Mouse (Mus musculus) hindbrain, postnatal 0 days (tissue): ENCODE results near the gene Ppa1. TPM values are rescaled to one million over a fixed set of nuclear protein-coding genes. Genes with fewer than 3 reads are reported as not detected.

Experiments
- ATAC-seq: fragments of 200-750 bp; cut with Nextera tagmentation; 2 replicates; pipeline ENCODE4 v1.8.0; 2017; ENCODE audit warnings: mild to moderate bottlenecking, moderate TSS enrichment, moderate library complexity
- DNase-seq: peaks from one replicate; pipeline ENCODE4 v3.0.0-alpha.2; 2015; ENCODE audit warnings: low spot score
- H3K27ac ChIP-seq: fragments of 300-500 bp; sonication (generic); 2 replicates; pipeline ENCODE4 v1.5.1; 2014; ENCODE audit warnings: mild to moderate bottlenecking
- H3K27me3 ChIP-seq: fragments of 300-500 bp; sonication (generic); 2 replicates; pipeline ENCODE4 v1.6.1; 2014; ENCODE audit warnings: low read length, mixed read lengths; ENCODE audit not compliant: insufficient read depth
- H3K36me3 ChIP-seq: fragments of 300-500 bp; sonication (generic); 2 replicates; pipeline ENCODE4 v1.6.1; 2014; ENCODE audit warnings: low read length, mixed read lengths; ENCODE audit not compliant: insufficient read depth
- H3K4me1 ChIP-seq: fragments of 300-500 bp; sonication (generic); 2 replicates; pipeline ENCODE4 v1.6.1; 2014; ENCODE audit warnings: antibody characterized with exemption, low read length, mixed read lengths; ENCODE audit not compliant: insufficient read depth
- H3K4me2 ChIP-seq: fragments of 300-500 bp; sonication (generic); 2 replicates; pipeline ENCODE4 v1.6.1; 2014; ENCODE audit warnings: low read depth, mild to moderate bottlenecking, low read length, moderate library complexity, mixed read lengths
- H3K4me3 ChIP-seq: fragments of 300-500 bp; sonication (generic); 2 replicates; pipeline ENCODE4 v1.5.1; 2014; ENCODE audit warnings: low read length
- H3K9ac ChIP-seq: fragments of 300-500 bp; sonication (generic); replicated peaks from 2 replicates; pipeline ENCODE4 v1.6.1; 2014; ENCODE audit warnings: mild to moderate bottlenecking, low read length, moderate library complexity, mixed read lengths
- H3K9me3 ChIP-seq: fragments of 300-500 bp; sonication (generic); 2 replicates; pipeline ENCODE4 v1.6.1; 2016; ENCODE audit warnings: low read length, mixed read lengths
- CTCF ChIP-seq: IDR thresholded peaks from 2 replicates; pipeline ENCODE4 v1.5.1; 2016; ENCODE audit warnings: antibody characterized with exemption, control low read depth, low read depth
- WGBS: fragments of 180-500 bp; shearing (Covaris S2); extraction: QIAGEN DNeasy Blood & Tissue Kit; methylation state at CpG from one replicate; pipeline ENCODE4 v1.1.7; 2014; 5-methylcytosine and 5-hydroxymethylcytosine counted together
- polyA plus RNA-seq: library from polyadenylated mRNA; unstranded; fragments of >200 nt; fragmentation: Nextera tagmentation; extraction: Ambion mirVana; gene quantifications from 2 replicates; pipeline ENCODE4 v1.2.1, GENCODE M21; 2015
- total RNA-seq: library from RNA; depleted of rRNA; stranded (reverse); fragments of >200 nt; gene quantifications from 2 replicates; pipeline ENCODE4 v1.2.3, GENCODE M21; 2014

Gene Ppa1
- total and polyA plus RNA-seq, 2 experiments from 2014 or later = 66.9 to 186 TPM

DNA sequence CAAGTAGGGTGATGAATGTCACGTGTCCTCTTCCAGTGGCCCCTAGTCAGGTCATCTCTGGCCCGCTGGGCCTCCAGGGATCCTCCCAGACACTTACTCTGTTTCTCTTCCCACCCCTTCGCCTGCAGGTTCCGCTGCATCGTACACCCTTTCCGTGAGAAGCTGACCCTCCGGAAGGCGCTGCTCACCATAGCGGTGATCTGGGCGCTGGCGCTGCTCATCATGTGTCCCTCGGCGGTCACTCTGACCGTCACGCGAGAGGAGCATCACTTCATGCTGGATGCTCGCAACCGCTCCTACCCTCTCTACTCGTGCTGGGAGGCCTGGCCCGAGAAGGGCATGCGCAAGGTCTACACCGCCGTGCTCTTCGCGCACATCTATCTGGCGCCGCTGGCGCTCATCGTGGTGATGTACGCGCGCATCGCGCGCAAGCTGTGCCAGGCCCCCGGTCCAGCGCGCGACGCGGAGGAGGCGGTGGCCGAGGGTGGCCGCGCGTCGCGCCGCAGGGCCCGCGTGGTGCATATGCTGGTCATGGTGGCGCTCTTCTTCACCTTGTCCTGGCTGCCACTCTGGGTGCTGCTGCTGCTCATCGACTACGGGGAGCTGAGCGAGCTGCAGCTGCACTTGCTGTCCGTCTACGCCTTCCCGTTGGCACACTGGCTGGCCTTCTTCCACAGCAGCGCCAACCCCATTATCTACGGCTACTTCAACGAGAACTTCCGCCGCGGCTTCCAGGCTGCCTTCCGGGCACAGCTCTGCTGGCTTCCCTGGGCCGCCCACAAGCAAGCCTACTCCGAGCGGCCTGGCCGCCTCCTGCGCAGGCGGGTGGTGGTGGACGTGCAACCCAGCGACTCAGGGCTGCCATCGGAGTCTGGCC is 22.7 kb upstream of the Ppa1 start:
- 0 out of 2 replicates have a peak, but pooled peaks have one; percentile 1 for TF ChIP-seq CTCF
- WGBS = 3% methylated on average over 74 of the region's 74 CpGs
- ATAC-seq = peak; percentile 81
- 0 out of 2 replicates have a peak, but pooled peaks cover 4% of the 10 kb centered on the region for H3K4me1 ChIP-seq
- H3K27ac ChIP-seq = peak overlapping the region; percentile 32; the same call in 1 of the 2 replicates
- peak; percentile 74 for DNase-seq
- no peaks in the 10 kb centered on the region for H3K27me3 ChIP-seq
- no peaks in the 10 kb centered on the region for H3K36me3 ChIP-seq
- H3K4me2 ChIP-seq = peak overlapping the region; percentile 60
- H3K4me3 ChIP-seq = peak overlapping the region; percentile 32
- H3K9ac ChIP-seq = peak overlapping the region; percentile 33
- no peaks in the 10 kb centered on the region for H3K9me3 ChIP-seq

DNA sequence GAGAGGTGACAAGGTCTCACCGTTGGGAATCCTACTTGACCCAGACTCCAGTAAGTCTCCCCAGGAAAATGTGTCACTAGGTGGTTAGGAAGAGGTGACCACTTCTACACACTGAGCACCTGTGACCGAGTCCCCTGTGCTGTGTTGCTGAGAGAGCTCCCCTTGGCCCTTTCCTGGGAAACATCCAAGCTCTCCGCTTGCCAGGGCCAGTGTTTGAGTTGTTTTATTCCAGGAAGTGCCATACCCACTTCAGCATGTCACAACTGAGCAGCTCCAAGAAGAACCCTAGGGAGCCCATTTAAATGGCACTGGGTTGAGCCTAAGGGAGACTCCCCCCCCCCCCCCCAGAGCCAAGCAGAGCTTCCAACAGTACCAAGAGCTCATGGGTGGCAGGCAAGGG is 21.8 kb upstream of the Ppa1 start:
- no peak for DNase-seq
- TF ChIP-seq CTCF = no peak
- no peaks in the 10 kb centered on the region for H3K36me3 ChIP-seq
- 70% methylated on average over 3 of the region's 3 CpGs for WGBS
- H3K4me1 ChIP-seq = 0 out of 2 replicates have a peak, but pooled peaks cover 4% of the 10 kb centered on the region
- no peak for ATAC-seq
- H3K9ac ChIP-seq = no peak overlapping the region
- H3K27ac ChIP-seq = no peak overlapping the region
- no peaks in the 10 kb centered on the region for H3K9me3 ChIP-seq
- H3K27me3 ChIP-seq = no peaks in the 10 kb centered on the region
- H3K4me3 ChIP-seq = no peak overlapping the region
- no peak overlapping the region for H3K4me2 ChIP-seq

DNA sequence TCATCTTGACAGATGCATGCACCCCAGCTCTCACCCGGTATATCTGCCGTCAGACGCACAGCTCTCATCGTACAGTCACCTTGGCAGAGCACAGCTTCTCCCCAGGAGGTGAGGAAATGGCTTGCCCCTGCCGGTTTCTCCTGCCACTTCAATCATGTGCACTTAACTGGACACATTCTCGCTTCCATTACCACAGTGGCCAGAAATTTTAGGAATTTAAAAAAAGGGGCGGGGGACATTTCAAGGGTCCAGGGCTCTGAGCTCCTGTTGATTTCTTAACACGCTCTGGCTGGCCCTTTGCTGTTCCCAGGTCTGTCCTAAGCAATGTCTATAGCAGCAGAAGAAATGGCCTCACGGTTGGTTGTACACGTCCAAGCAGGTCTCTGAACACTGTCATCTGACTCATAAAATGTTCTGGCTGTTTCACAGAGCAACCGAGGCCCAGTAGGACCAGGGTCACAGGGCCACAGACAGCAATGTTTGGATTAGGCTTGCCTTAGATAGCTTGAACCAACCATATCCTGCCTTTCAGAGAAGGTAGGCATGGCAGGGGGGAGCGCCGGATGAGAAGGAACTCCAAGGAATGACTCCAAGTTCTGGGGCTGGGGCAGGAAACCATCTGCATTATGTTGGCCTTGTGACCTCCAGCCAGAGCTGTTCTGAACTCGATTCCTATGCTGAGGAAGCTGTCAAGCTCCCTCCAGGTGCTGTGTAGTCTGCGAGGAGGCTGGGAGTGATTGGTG is 21.0 kb upstream of the Ppa1 start:
- Histone ChIP-seq H3K27me3 (no peaks in the 10 kb centered on the region), H3K9ac (no peak overlapping the region), H3K4me2 (no peak overlapping the region), H3K36me3 (no peaks in the 10 kb centered on the region), H3K4me1 (0 out of 2 replicates have a peak, but pooled peaks cover 4% of the 10 kb centered on the region), H3K27ac (no peak overlapping the region), H3K9me3 (no peaks in the 10 kb centered on the region), H3K4me3 (no peak overlapping the region)
- ATAC-seq (no peak), DNase-seq (no peak)
- no peak for TF ChIP-seq CTCF
- WGBS = 65% methylated on average over 15 of the region's 15 CpGs

DNA sequence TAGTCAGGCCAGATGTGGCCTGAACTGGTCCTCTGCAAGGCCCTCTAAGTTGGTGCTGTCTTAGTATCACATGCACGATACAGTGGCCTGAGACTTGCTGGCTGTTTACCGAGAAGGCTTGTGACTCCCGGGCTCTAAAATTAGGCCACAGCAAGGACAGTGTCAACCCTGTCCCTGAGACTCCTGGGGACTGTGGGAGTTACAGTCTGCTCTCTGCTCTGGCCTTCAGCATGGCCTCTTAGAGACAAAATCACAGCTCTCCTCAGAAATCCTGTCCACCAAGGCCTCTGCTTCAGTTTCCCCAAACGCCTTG is 20.5 kb upstream of the Ppa1 start:
- Histone ChIP-seq H3K27me3 (no peaks in the 10 kb centered on the region), H3K4me3 (no peak overlapping the region), H3K27ac (no peak overlapping the region), H3K4me2 (no peak overlapping the region), H3K9me3 (no peaks in the 10 kb centered on the region), H3K9ac (no peak overlapping the region), H3K4me1 (0 out of 2 replicates have a peak, but pooled peaks cover 4% of the 10 kb centered on the region), H3K36me3 (no peaks in the 10 kb centered on the region)
- DNase-seq = no peak
- no peak for ATAC-seq
- 83% methylated on average over 4 of the region's 4 CpGs for WGBS
- TF ChIP-seq CTCF = no peak

DNA sequence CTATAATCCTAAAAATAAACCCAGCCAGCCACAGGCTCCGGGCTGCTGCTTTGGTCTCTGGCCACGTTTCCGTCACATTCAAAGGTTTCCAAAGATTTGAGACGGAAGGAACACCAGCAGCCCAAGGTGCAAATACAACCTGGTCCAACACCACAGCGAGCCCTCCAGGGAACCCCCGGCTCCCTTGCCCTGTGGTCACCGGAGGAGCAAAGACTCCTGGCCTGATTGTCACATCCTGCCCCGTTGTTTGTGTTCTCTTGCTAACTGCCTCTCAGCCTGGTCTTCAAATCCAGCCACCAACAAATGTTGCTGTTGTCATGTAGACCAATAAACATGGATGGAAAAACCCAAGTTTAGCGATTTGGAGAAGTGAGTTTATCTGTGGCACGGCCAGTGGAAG is 15.9 kb upstream of the Ppa1 start:
- WGBS = 82% methylated on average over 10 of the region's 10 CpGs
- H3K9ac ChIP-seq = no peak overlapping the region
- H3K9me3 ChIP-seq = no peaks in the 10 kb centered on the region
- no peaks in the 10 kb centered on the region for H3K4me1 ChIP-seq
- TF ChIP-seq CTCF = no peak
- H3K4me3 ChIP-seq = no peak overlapping the region
- no peaks in the 10 kb centered on the region for H3K27me3 ChIP-seq
- H3K4me2 ChIP-seq = no peak overlapping the region
- no peak overlapping the region for H3K27ac ChIP-seq
- no peak for ATAC-seq
- no peak for DNase-seq
- no peaks in the 10 kb centered on the region for H3K36me3 ChIP-seq

DNA sequence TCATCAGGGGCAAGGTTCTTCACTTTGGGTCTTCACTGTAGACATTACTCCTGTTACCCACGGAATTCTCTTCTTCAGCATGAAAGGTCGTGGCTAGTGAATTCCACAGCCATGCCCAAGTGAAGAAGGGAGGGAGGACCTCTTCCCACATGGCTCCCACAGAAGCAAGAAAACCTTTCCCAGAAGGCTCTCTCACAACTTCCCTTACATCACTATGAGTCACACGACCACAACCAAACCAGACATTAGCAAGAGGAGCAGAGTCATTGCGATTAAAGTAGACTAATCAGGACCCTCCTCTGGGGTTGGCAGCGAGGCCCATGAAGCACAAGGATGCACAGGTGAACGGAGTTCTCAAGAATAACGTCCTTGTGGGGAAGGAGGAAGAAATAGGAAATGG is 11.3 kb upstream of the Ppa1 start:
- ATAC-seq (no peak), DNase-seq (no peak)
- Histone ChIP-seq H3K9me3 (no peaks in the 10 kb centered on the region), H3K4me3 (no peak overlapping the region), H3K36me3 (no peaks in the 10 kb centered on the region), H3K27ac (no peak overlapping the region), H3K4me2 (no peak overlapping the region), H3K9ac (no peak overlapping the region), H3K27me3 (no peaks in the 10 kb centered on the region), H3K4me1 (no peaks in the 10 kb centered on the region)
- WGBS = 85% methylated on average over 7 of the region's 7 CpGs
- TF ChIP-seq CTCF = no peak
